Comparison of ENCODE assay signal across 23 mouse cellular contexts in the genomic region with DNA sequence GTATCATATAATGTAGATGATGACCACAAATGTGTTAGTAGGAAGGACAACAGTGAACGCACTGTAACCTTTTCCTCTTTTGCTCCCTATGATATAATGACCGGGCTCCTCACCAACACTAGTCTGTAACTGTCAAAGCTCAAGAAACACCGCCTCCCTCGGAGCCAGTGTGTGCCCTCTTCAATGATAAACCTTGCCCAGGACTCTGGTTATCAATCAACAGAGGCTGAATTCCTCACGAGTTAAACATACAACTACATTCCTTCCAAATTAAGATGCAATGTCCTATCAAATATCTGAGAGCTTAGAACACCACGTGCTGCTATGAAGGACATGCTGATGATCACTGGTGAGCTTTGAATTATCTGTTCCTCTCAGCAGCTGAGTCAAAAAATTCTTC. TPM values are rescaled to one million over a fixed set of nuclear protein-coding genes. Genes with fewer than 3 reads are reported as not detected.
DNase-seq lines count a peak whose midpoint lies in the region; ATAC-seq lines count a peak whose summit lies in the region.
"Had no signal": no experiment of that assay in that cellular context is flagged by ENCODE, and none has a peak within 500 bp of the region (broad histone marks: within the 10 kb centered on the region; RNA-seq: fewer than 3 reads in every experiment).

No protein-coding gene starts in this region.

- peaks cover 4% of the 10 kb centered on the region; the same call in 1 of the 2 replicates for H3K4me1 ChIP-seq in kidney, embryonic 16.5 days (ENCODE audit: insufficient read depth, low read length)
- H3K4me1 ChIP-seq in forebrain, embryonic 12.5 days, result peaks cover 7% of the 10 kb centered on the region
- H3K4me1 ChIP-seq: embryonic facial prominence, embryonic 12.5 days; embryonic facial prominence, embryonic 15.5 days had no signal

- H3K9me3 ChIP-seq in kidney, embryonic 16.5 days (ENCODE audit: low read length), result no peaks in the 10 kb centered on the region
- no peaks in the 10 kb centered on the region for H3K9me3 ChIP-seq in forebrain, embryonic 12.5 days
- H3K9me3 ChIP-seq: embryonic facial prominence, embryonic 12.5 days; embryonic facial prominence, embryonic 15.5 days; forebrain, embryonic 15.5 days; hindbrain, embryonic 12.5 days; hindbrain, embryonic 15.5 days had no signal

- no peak overlapping the region for H3K9ac ChIP-seq in kidney, embryonic 16.5 days (replicated peaks; ENCODE audit: low read length)
- H3K9ac ChIP-seq in forebrain, embryonic 12.5 days, result no peak overlapping the region
- H3K9ac ChIP-seq: embryonic facial prominence, embryonic 12.5 days; embryonic facial prominence, embryonic 15.5 days; forebrain, embryonic 15.5 days; hindbrain, embryonic 12.5 days; hindbrain, embryonic 15.5 days had no signal

- no peak overlapping the region for H3K4me3 ChIP-seq in kidney, embryonic 16.5 days (ENCODE audit: low read length)
- no peak overlapping the region for H3K4me3 ChIP-seq in forebrain, embryonic 12.5 days (replicated peaks)
- H3K4me3 ChIP-seq: embryonic facial prominence, embryonic 12.5 days; embryonic facial prominence, embryonic 15.5 days; forebrain, embryonic 15.5 days; hindbrain, embryonic 12.5 days; hindbrain, embryonic 15.5 days had no signal

- H3K27me3 ChIP-seq in kidney, embryonic 16.5 days (ENCODE audit: insufficient read depth, low read length), result no peaks in the 10 kb centered on the region
- no peaks in the 10 kb centered on the region for H3K27me3 ChIP-seq in forebrain, embryonic 12.5 days
- H3K27me3 ChIP-seq: embryonic facial prominence, embryonic 12.5 days; embryonic facial prominence, embryonic 15.5 days; forebrain, embryonic 15.5 days; hindbrain, embryonic 12.5 days; hindbrain, embryonic 15.5 days had no signal

- H3K27ac ChIP-seq in kidney, embryonic 16.5 days (ENCODE audit: low read length), result no peak overlapping the region
- no peak overlapping the region for H3K27ac ChIP-seq in forebrain, embryonic 12.5 days
- H3K27ac ChIP-seq: embryonic facial prominence, embryonic 12.5 days; embryonic facial prominence, embryonic 15.5 days; forebrain, embryonic 15.5 days; hindbrain, embryonic 12.5 days; hindbrain, embryonic 15.5 days had no signal

- WGBS in kidney, embryonic 16.5 days, result 82% methylated on average over 6 of the region's 6 CpGs
- WGBS in forebrain, embryonic 12.5 days, result 93% methylated on average over 6 of the region's 6 CpGs

- H3K36me3 ChIP-seq in kidney, embryonic 16.5 days (ENCODE audit: insufficient read depth, low read length), result peaks cover 26% of the 10 kb centered on the region
- H3K36me3 ChIP-seq in forebrain, embryonic 12.5 days (replicated peaks), result peaks cover 41% of the 10 kb centered on the region

- peak; percentile 77 for DNase-seq in kidney, adult 11 months
- peak; percentile 92 for DNase-seq in kidney, adult 9 months
- DNase-seq in kidney, postnatal 10 days, result peak; percentile 34
- DNase-seq in kidney, postnatal 36 days, result peak; percentile 58 to 86
- no peak for DNase-seq in left cerebral cortex, adult 18-20 months (ENCODE audit: low spot score in 2 of 2)
- DNase-seq in cerebellum, adult 18-20 months, result no peak
- DNase-seq: adrenal gland, adult 8-10 months; adrenal gland, postnatal 25 days; cerebellum, adult 11-12 months; cerebellum, adult 9-10 months; cerebellum, postnatal 14 days; gastrocnemius, postnatal 10 days; gastrocnemius, postnatal 36 days; heart, adult 11 months had no signal

- H3K4me2 ChIP-seq in kidney, embryonic 16.5 days (replicated peaks; ENCODE audit: low read depth, low read length), result no peak overlapping the region
- no peak overlapping the region for H3K4me2 ChIP-seq in forebrain, embryonic 12.5 days
- H3K4me2 ChIP-seq: embryonic facial prominence, embryonic 12.5 days; embryonic facial prominence, embryonic 15.5 days; forebrain, embryonic 15.5 days; heart, embryonic 11.5 days; hindbrain, embryonic 12.5 days; hindbrain, embryonic 15.5 days had no signal

- no peak for ATAC-seq in kidney, embryonic 16.5 days (ENCODE audit: low FRiP score, low TSS enrichment)
- no peak for ATAC-seq in forebrain, embryonic 12.5 days (ENCODE audit: low FRiP score)
- ATAC-seq: activated CD4-positive, CD25-positive, alpha-beta regulatory T cell, adult 4 months; forebrain, embryonic 15.5 days had no signal

RNA-seq across cellular contexts. Expression of a gene that starts 32.5 kb away (rescaled TPM):
- polyA plus RNA-seq in kidney, embryonic 16.5 days (2015; fragmentation: Nextera tagmentation; extraction: Ambion mirVana), result 25.9 and 32.6 TPM in 2 replicates
- total RNA-seq in left cerebral cortex, adult 18-20 months (2021), result 10 to 100 TPM; 94.9 to 99.6 TPM
- polyA plus RNA-seq in forebrain, embryonic 12.5 days (2016; fragmentation: Nextera tagmentation; extraction: Ambion mirVana), result 34.1 and 46.7 TPM in 2 replicates

Comparison
In these comparisons a context has a peak if more than half of its experiments do, and no peak if none do; other contexts are left out.
1. DNase-seq: peak in kidney, adult 11 months (single experiment), kidney, adult 9 months (single experiment), kidney, postnatal 10 days (single experiment) and kidney, postnatal 36 days (2 of 2); none in left cerebral cortex, adult 18-20 months (0 of 2) and cerebellum, adult 18-20 months (0 of 2).